Mouse (Mus musculus): Measurements from ENCODE around the gene AW822073.

AW822073 gene

GRCm38 (mm10) chr10:58220726-58221125, 4.0 kb downstream of the AW822073 start:
- DNase-seq, result no peak

DNA sequence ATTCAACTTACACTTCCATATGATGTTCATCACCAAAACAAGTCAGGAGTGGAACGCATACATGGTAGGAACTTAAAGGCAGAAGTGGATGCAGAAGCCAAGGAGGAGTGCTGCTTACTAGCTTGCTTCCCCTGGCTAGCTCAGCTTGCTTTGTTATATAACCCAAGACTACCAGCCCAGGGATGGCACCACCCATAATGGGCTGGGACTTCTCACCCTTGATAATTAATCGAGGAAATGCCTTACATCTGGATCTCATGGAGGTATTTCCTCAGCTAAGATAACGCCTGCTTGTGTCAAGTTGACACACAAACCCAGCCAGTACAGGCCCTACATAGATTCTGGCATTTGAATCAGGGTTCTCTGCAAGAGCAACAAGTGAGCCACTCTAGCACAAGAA, 7.4 kb downstream of the AW822073 start:
- DNase-seq, result no peak

DNA sequence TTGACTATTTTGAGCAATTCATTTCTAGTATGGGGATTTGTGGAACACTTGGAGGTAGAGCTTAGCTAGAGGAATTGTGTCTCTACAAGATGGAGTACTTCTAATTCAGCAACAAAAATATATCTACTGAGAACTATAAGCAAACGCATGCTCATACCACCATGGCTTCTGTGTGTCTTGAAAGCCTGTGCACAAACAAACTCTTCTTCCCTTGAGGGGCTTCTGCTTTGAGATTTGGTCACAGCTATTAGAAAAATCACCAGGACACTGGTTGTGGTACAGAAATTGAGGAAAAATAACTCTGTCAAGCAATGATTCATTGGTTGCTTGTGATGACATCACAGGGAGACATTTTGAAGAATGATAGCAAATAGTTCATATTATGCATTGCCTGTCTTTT, 9.4 kb downstream of the AW822073 start:
- no peak for DNase-seq

DNA sequence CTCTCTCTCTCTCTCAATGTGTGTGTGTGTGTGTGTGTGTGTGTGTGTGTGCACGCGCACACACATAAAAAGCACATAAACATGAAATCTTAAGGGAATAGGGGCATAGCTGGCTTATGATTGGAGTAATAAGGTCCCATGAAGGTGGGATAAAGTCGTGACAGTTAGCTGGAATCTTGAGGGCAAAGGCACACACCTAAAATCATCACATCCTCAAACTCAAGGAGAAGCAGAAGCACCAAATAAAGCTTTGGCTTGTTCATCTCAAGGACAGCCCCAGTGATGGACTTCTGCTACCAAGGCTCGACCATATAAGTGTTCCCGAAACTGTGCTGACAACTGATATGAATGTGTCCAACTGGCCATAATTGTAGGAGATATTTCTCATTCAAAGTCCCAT, 9.8 kb downstream of the AW822073 start:
- DNase-seq, result no peak

DNA sequence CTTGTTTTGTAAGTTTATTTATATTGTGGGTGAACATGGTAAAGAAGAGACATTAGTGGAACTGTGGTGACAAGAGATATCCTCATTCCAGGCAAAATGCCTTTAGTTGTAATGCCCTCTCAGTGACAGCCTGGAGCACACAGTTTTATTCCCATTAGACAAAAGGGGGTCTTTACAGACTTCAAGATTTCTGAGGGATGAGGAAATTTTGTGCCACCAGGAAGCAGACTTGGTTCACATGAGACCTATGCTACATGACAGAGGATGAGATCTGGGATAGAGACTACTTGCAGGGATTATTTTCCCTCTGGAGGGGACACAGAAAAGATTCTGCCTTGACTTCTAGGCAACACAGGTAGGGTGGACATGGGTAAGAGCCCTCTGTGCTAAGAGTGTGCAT, 10.2 kb downstream of the AW822073 start:
- no peak for DNase-seq

- DNase-seq, result no peak
Observed at GRCm38 (mm10) chr10:58212230-58212629, 12.5 kb downstream of the AW822073 start.

- DNase-seq, result no peak
Observed at GRCm38 (mm10) chr10:58211213-58211612, 13.5 kb downstream of the AW822073 start.

DNA sequence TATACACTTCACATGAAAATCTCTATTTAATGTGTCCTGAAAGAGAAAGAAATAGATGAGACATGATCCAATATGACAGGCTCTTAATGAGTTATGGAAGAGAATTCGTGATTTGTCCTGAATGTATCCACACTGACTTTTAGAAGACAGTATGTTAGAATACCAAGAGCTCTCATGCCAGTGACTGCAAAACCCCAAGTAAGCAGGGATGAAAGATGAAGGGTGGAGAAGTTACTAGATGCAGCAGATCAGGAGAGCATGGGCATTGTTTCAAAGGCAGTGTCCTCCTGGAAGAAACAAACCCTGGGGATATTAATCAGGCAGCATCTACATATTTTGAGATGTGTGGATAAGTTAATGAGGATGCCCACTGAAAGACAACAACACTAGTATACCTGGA, 14.2 kb downstream of the AW822073 start:
- no peak for DNase-seq

DNA sequence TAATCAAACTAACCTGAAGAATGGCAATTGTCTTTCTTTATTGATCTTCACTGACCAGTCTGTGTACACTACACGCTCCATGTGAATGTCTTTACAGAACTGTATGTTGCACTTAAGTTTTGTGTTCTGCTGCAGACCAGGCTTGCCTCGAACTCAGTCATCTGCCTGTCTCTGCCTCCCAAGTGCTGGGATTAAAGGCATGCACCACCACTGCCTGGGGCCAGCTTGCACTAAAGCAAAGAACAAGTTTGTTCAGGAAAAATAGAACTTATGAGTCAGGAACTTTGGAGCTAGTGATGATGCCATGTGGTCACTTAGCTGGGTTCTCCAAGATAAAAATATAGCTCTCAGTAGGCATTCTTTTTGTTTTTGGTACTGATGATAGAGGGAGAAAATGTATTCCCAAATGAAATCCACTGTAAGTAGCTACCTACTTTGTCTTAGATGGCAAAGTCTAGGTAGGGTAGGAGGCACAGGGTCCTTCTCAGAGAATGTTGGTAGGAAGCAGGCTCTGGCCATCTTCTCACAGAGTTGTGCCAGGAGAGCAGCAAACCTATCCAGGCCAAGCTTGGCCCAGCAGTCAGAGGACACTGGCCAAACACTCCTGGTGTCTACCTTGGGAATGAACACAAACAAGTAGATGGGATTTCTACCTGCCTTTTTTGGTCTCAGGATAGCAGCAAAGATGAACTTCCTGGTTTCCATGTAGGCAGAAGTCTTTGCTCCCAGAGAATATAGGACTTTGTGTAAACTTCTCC, 14.8 kb downstream of the AW822073 start:
- DNase-seq, result no peak

- no peak for DNase-seq
Observed at GRCm38 (mm10) chr10:58206639-58207404, 17.9 kb downstream of the AW822073 start.

GRCm38 (mm10) chr10:58205986-58206385, 18.7 kb downstream of the AW822073 start:
- DNase-seq, result no peak
